Mouse (Mus musculus) spleen, postnatal 14 days (tissue): ENCODE measurements around the gene Ccp110.

ENCODE experiments used
- DNase-seq, 2 experiments: peaks; one replicate each; pipeline ENCODE4 v3.0.0; 2021 to 2022; ENCODE audit warnings: low spot score in 2 of 2

Gene Ccp110

GRCm38 (mm10) chr7:118769655-118770054, 57.3 kb downstream of the Ccp110 start:
- DNase-seq: no peak

- DNase-seq: no peak
Measured at GRCm38 (mm10) chr7:118773027-118773426, 60.7 kb downstream of the Ccp110 start.

GRCm38 (mm10) chr7:118775991-118776390, 63.6 kb downstream of the Ccp110 start:
- no peak for DNase-seq

- no peak for DNase-seq
Measured at GRCm38 (mm10) chr7:118776491-118776890, 64.1 kb downstream of the Ccp110 start.

GRCm38 (mm10) chr7:118777598-118778394, 65.4 kb downstream of the Ccp110 start:
- DNase-seq: no peak

- no peak for DNase-seq
Measured at GRCm38 (mm10) chr7:118778561-118778960, 66.2 kb downstream of the Ccp110 start.

GRCm38 (mm10) chr7:118783305-118784001, 71.1 kb downstream of the Ccp110 start:
- no peak for DNase-seq

GRCm38 (mm10) chr7:118786091-118786490, 73.7 kb downstream of the Ccp110 start:
- no peak for DNase-seq
